ENCODE assay signal across 8 mouse cellular contexts in the genomic region with DNA sequence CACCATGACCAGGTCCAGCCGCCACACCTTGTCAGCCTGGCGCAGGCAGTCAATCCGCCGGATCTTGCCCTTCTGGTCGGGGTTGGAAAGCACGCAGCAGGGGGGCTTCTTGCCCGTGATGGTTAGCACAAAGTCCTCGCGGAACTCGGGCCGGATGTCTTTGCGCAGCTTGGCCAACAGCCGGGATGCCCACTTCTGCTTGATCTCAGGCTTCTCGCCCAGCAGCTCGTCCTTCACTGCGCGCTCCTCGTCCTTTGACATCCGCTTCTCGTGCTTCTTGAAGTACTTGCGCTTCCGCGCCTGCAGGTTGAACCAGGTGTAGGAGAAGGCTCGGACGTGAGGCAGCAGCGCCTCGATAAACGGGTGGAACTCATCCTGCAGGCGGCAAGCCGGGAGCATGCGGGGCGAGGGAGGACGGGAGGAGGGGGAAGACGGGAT. TPM values are rescaled to one million over a fixed set of nuclear protein-coding genes. Genes with fewer than 3 reads are reported as not detected.
DNase-seq lines count a peak whose midpoint lies in the region; ATAC-seq and TF ChIP-seq lines count a peak whose summit lies in the region.

No protein-coding gene starts in this region.

- WGBS in intestine, embryonic 15.5 days = 15% methylated on average over 34 of the region's 34 CpGs
- 7% methylated on average over 34 of the region's 34 CpGs for WGBS in midbrain, postnatal 0 days

- no peaks in the 10 kb centered on the region for H3K36me3 ChIP-seq in intestine, embryonic 15.5 days
- no peaks in the 10 kb centered on the region for H3K36me3 ChIP-seq in midbrain, postnatal 0 days (ENCODE audit: insufficient read depth, low read length)

- ATAC-seq in CD4-positive, CD25-positive, alpha-beta regulatory T cell, adult 4 months = no peak
- no peak for ATAC-seq in intestine, embryonic 15.5 days
- ATAC-seq in midbrain, postnatal 0 days (ENCODE audit: low FRiP score) = no peak

- peak; percentile 12 for DNase-seq in CD4-positive, CD25-positive, alpha-beta regulatory T cell, adult 2 months (ENCODE audit: low read depth, low spot score)
- DNase-seq in retina, postnatal 1 day = peak; percentile 49
- no peak for DNase-seq in retina, embryonic 14.5 days (ENCODE audit: low spot score)
- DNase-seq in midbrain, postnatal 0 days (ENCODE audit: low spot score) = peak; percentile 64
- DNase-seq in adrenal gland, adult (ENCODE audit: inconsistent age in 2 of 2, low spot score in 1 of 2) = no peak
- no peak for DNase-seq in c-Kit-positive CD71-positive TER-119-positive erythroid progenitor cells, embryonic 14.5 days (ENCODE audit: low spot score)

- peaks cover 42% of the 10 kb centered on the region for H3K4me1 ChIP-seq in intestine, embryonic 15.5 days (replicated peaks)
- H3K4me1 ChIP-seq in midbrain, postnatal 0 days (ENCODE audit: insufficient read depth, low read length) = 0 out of 2 replicates have a peak, but pooled peaks cover 3% of the 10 kb centered on the region

- no peak overlapping the region for H3K9ac ChIP-seq in intestine, embryonic 15.5 days
- H3K9ac ChIP-seq in midbrain, postnatal 0 days (replicated peaks; ENCODE audit: low read length, poor library complexity, severe bottlenecking) = no peak overlapping the region; the same call in 1 of the 2 replicates

- no peak overlapping the region for H3K27ac ChIP-seq in intestine, embryonic 15.5 days
- peak overlapping the region; percentile 32 for H3K27ac ChIP-seq in midbrain, postnatal 0 days (ENCODE audit: low read depth, low read length)

- no peaks in the 10 kb centered on the region for H3K9me3 ChIP-seq in intestine, embryonic 15.5 days
- H3K9me3 ChIP-seq in midbrain, postnatal 0 days (ENCODE audit: low read length) = no peaks in the 10 kb centered on the region

- no peak for TF ChIP-seq CTCF in midbrain, postnatal 0 days (IDR thresholded peaks at IDR 0.05)

- peak overlapping the region; percentile 42 for H3K4me2 ChIP-seq in intestine, embryonic 15.5 days (replicated peaks)
- H3K4me2 ChIP-seq in midbrain, postnatal 0 days (ENCODE audit: low read depth, low read length, poor library complexity, severe bottlenecking) = peak overlapping the region; percentile 54

- peaks cover 44% of the 10 kb centered on the region for H3K27me3 ChIP-seq in intestine, embryonic 15.5 days (replicated peaks)
- H3K27me3 ChIP-seq in midbrain, postnatal 0 days (ENCODE audit: insufficient read depth, low read length) = peaks cover 35% of the 10 kb centered on the region

- H3K4me3 ChIP-seq in intestine, embryonic 15.5 days (replicated peaks) = no peak overlapping the region
- peak overlapping the region; percentile 30 for H3K4me3 ChIP-seq in midbrain, postnatal 0 days (ENCODE audit: low read depth, low read length)

RNA-seq across cellular contexts. Expression of a gene that starts 28.2 kb away (rescaled TPM):
- 1 to 10 TPM; 2.8 to 7.2 TPM for polyA plus RNA-seq in CD4-positive, CD25-positive, alpha-beta regulatory T cell, adult 4 months (2017; shearing (Covaris generic))
- polyA plus RNA-seq in intestine, embryonic 15.5 days (2015; fragmentation: Nextera tagmentation; extraction: Ambion mirVana) = 14.2 and 14.8 TPM in 2 replicates
- 40.1 and 62.5 TPM in 2 replicates for total RNA-seq in midbrain, postnatal 0 days (2014; rRNA removed)
- polyA plus RNA-seq in midbrain, postnatal 0 days (2015; fragmentation: Nextera tagmentation; extraction: Ambion mirVana) = 41.7 and 53.7 TPM in 2 replicates

RNA-seq across cellular contexts. Expression of a gene that starts 49.2 kb away (rescaled TPM):
- polyA plus RNA-seq in CD4-positive, CD25-positive, alpha-beta regulatory T cell, adult 4 months (2017; shearing (Covaris generic)) = 10 to 100 TPM; 24.3 to 28.6 TPM
- polyA plus RNA-seq in intestine, embryonic 15.5 days (2015; fragmentation: Nextera tagmentation; extraction: Ambion mirVana) = 3.1 and 3.7 TPM in 2 replicates
- total RNA-seq in midbrain, postnatal 0 days (2014; rRNA removed) = not detected in 2 replicates
- polyA plus RNA-seq in midbrain, postnatal 0 days (2015; fragmentation: Nextera tagmentation; extraction: Ambion mirVana) = 0.39 and 0.71 TPM in 2 replicates

RNA-seq across cellular contexts. Expression of a gene that starts 50.7 kb away (rescaled TPM):
- 1 to 10 TPM; 4.9 to 7.6 TPM for polyA plus RNA-seq in CD4-positive, CD25-positive, alpha-beta regulatory T cell, adult 4 months (2017; shearing (Covaris generic))
- polyA plus RNA-seq in intestine, embryonic 15.5 days (2015; fragmentation: Nextera tagmentation; extraction: Ambion mirVana) = 4.5 and 5.3 TPM in 2 replicates
- 7.6 and 7.7 TPM in 2 replicates for total RNA-seq in midbrain, postnatal 0 days (2014; rRNA removed)
- 12.6 and 14.5 TPM in 2 replicates for polyA plus RNA-seq in midbrain, postnatal 0 days (2015; fragmentation: Nextera tagmentation; extraction: Ambion mirVana)

RNA-seq across cellular contexts. Expression of a gene that starts 59.4 kb away (rescaled TPM):
- polyA plus RNA-seq in CD4-positive, CD25-positive, alpha-beta regulatory T cell, adult 4 months (2017; shearing (Covaris generic)) = 10 to 100 TPM; 14.3 to 16.4 TPM
- polyA plus RNA-seq in intestine, embryonic 15.5 days (2015; fragmentation: Nextera tagmentation; extraction: Ambion mirVana) = 61.7 and 62.6 TPM in 2 replicates
- total RNA-seq in midbrain, postnatal 0 days (2014; rRNA removed) = 27.5 and 28.2 TPM in 2 replicates
- 42.9 and 45.1 TPM in 2 replicates for polyA plus RNA-seq in midbrain, postnatal 0 days (2015; fragmentation: Nextera tagmentation; extraction: Ambion mirVana)

Comparison
In these comparisons a context has a peak if more than half of its experiments do, and no peak if none do; other contexts are left out.
1. DNase-seq: peak in CD4-positive, CD25-positive, alpha-beta regulatory T cell, adult 2 months (single experiment), retina, postnatal 1 day (single experiment) and midbrain, postnatal 0 days (single experiment); none in retina, embryonic 14.5 days (single experiment), adrenal gland, adult (0 of 2) and c-Kit-positive CD71-positive TER-119-positive erythroid progenitor cells, embryonic 14.5 days (single experiment).